Mouse (Mus musculus): ENCODE data around the gene Vwde. TPM values are rescaled to one million over a fixed set of nuclear protein-coding genes. Genes with fewer than 3 reads are reported as not detected.

Vwde gene
- polyA plus RNA-seq, 1 experiment = not detected

GRCm38 (mm10) chr6:13180061-13180460, 44.7 kb downstream of the Vwde start:
- no peaks in the 10 kb centered on the region for H3K4me1 ChIP-seq (replicated peaks; ENCODE audit: control insufficient read depth, insufficient read depth, low read length)
- WGBS = 92% methylated on average over 3 of the region's 3 CpGs
- no peak overlapping the region for H3K4me3 ChIP-seq (ENCODE audit: control insufficient read depth, insufficient read depth, low read length)
- H3K27me3 ChIP-seq (ENCODE audit: control insufficient read depth, insufficient read depth, low read length) = no peaks in the 10 kb centered on the region
- H3K27ac ChIP-seq (ENCODE audit: control insufficient read depth, insufficient read depth, low read length) = no peak overlapping the region
- no peak for TF ChIP-seq POLR2A (IDR thresholded peaks at IDR 0.05; ENCODE audit: control insufficient read depth, extremely low read depth, insufficient read depth, low read length, poor library complexity)
- no peak for TF ChIP-seq CTCF (IDR thresholded peaks at IDR 0.05; ENCODE audit: borderline replicate concordance, control insufficient read depth, extremely low read depth, insufficient read depth, low read length, poor library complexity)
- no peak for DNase-seq
- no peaks in the 10 kb centered on the region for H3K36me3 ChIP-seq (ENCODE audit: control insufficient read depth, insufficient read depth, low read length)

- no peaks in the 10 kb centered on the region for H3K27me3 ChIP-seq (ENCODE audit: control insufficient read depth, insufficient read depth, low read length)
- whole genome bisulfite sequencing = 84% methylated on average over 3 of the region's 3 CpGs
- DNase-seq = no peak
- H3K4me3 ChIP-seq (ENCODE audit: control insufficient read depth, insufficient read depth, low read length) = no peak overlapping the region
- no peak overlapping the region for H3K27ac ChIP-seq (ENCODE audit: control insufficient read depth, insufficient read depth, low read length)
- TF ChIP-seq POLR2A (IDR thresholded peaks at IDR 0.05; ENCODE audit: control insufficient read depth, extremely low read depth, insufficient read depth, low read length, poor library complexity) (no peak), CTCF (IDR thresholded peaks at IDR 0.05; ENCODE audit: borderline replicate concordance, control insufficient read depth, extremely low read depth, insufficient read depth, low read length, poor library complexity) (no peak)
- H3K4me1 ChIP-seq (replicated peaks; ENCODE audit: control insufficient read depth, insufficient read depth, low read length) = no peaks in the 10 kb centered on the region
- H3K36me3 ChIP-seq (ENCODE audit: control insufficient read depth, insufficient read depth, low read length) = no peaks in the 10 kb centered on the region
Observed at GRCm38 (mm10) chr6:13169459-13170150, 55.2 kb downstream of the Vwde start.

GRCm38 (mm10) chr6:13166240-13166937, 58.4 kb downstream of the Vwde start:
- H3K36me3 ChIP-seq (ENCODE audit: control insufficient read depth, insufficient read depth, low read length) = no peaks in the 10 kb centered on the region
- no peak for DNase-seq
- no peaks in the 10 kb centered on the region for H3K27me3 ChIP-seq (ENCODE audit: control insufficient read depth, insufficient read depth, low read length)
- H3K4me1 ChIP-seq (replicated peaks; ENCODE audit: control insufficient read depth, insufficient read depth, low read length) = no peaks in the 10 kb centered on the region
- 91% methylated on average over 9 of the region's 9 CpGs for WGBS
- TF ChIP-seq CTCF (IDR thresholded peaks at IDR 0.05; ENCODE audit: borderline replicate concordance, control insufficient read depth, extremely low read depth, insufficient read depth, low read length, poor library complexity) (no peak), POLR2A (IDR thresholded peaks at IDR 0.05; ENCODE audit: control insufficient read depth, extremely low read depth, insufficient read depth, low read length, poor library complexity) (no peak)
- no peak overlapping the region for H3K27ac ChIP-seq (ENCODE audit: control insufficient read depth, insufficient read depth, low read length)
- H3K4me3 ChIP-seq (ENCODE audit: control insufficient read depth, insufficient read depth, low read length) = no peak overlapping the region

GRCm38 (mm10) chr6:13159437-13159836, 65.3 kb downstream of the Vwde start:
- TF ChIP-seq CTCF (IDR thresholded peaks at IDR 0.05; ENCODE audit: borderline replicate concordance, control insufficient read depth, extremely low read depth, insufficient read depth, low read length, poor library complexity) (no peak), POLR2A (IDR thresholded peaks at IDR 0.05; ENCODE audit: control insufficient read depth, extremely low read depth, insufficient read depth, low read length, poor library complexity) (no peak)
- H3K36me3 ChIP-seq (ENCODE audit: control insufficient read depth, insufficient read depth, low read length) = no peaks in the 10 kb centered on the region
- H3K27me3 ChIP-seq (ENCODE audit: control insufficient read depth, insufficient read depth, low read length) = no peaks in the 10 kb centered on the region
- H3K27ac ChIP-seq (ENCODE audit: control insufficient read depth, insufficient read depth, low read length) = no peak overlapping the region
- H3K4me3 ChIP-seq (ENCODE audit: control insufficient read depth, insufficient read depth, low read length) = no peak overlapping the region
- DNase-seq = no peak
- WGBS = 96% methylated on average over 2 of the region's 2 CpGs
- H3K4me1 ChIP-seq (replicated peaks; ENCODE audit: control insufficient read depth, insufficient read depth, low read length) = no peaks in the 10 kb centered on the region

- H3K27ac ChIP-seq (ENCODE audit: control insufficient read depth, insufficient read depth, low read length) = no peak overlapping the region
- H3K4me3 ChIP-seq (ENCODE audit: control insufficient read depth, insufficient read depth, low read length) = no peak overlapping the region
- DNase-seq = no peak
- 97% methylated on average over 9 of the region's 9 CpGs for WGBS
- no peaks in the 10 kb centered on the region for H3K36me3 ChIP-seq (ENCODE audit: control insufficient read depth, insufficient read depth, low read length)
- no peaks in the 10 kb centered on the region for H3K27me3 ChIP-seq (ENCODE audit: control insufficient read depth, insufficient read depth, low read length)
- no peaks in the 10 kb centered on the region for H3K4me1 ChIP-seq (replicated peaks; ENCODE audit: control insufficient read depth, insufficient read depth, low read length)
- TF ChIP-seq CTCF (IDR thresholded peaks at IDR 0.05; ENCODE audit: borderline replicate concordance, control insufficient read depth, extremely low read depth, insufficient read depth, low read length, poor library complexity) = no peak
- TF ChIP-seq POLR2A (IDR thresholded peaks at IDR 0.05; ENCODE audit: control insufficient read depth, extremely low read depth, insufficient read depth, low read length, poor library complexity) = no peak
Observed at GRCm38 (mm10) chr6:13153888-13154697, 70.7 kb downstream of the Vwde start.

GRCm38 (mm10) chr6:13152062-13152640, 72.6 kb downstream of the Vwde start:
- Histone ChIP-seq H3K4me1 (replicated peaks; ENCODE audit: control insufficient read depth, insufficient read depth, low read length) (no peaks in the 10 kb centered on the region), H3K27ac (ENCODE audit: control insufficient read depth, insufficient read depth, low read length) (no peak overlapping the region), H3K27me3 (ENCODE audit: control insufficient read depth, insufficient read depth, low read length) (no peaks in the 10 kb centered on the region), H3K4me3 (ENCODE audit: control insufficient read depth, insufficient read depth, low read length) (no peak overlapping the region), H3K36me3 (ENCODE audit: control insufficient read depth, insufficient read depth, low read length) (no peaks in the 10 kb centered on the region)
- DNase-seq = peak; percentile 8
- 94% methylated on average over 1 of the region's 1 CpGs for WGBS
- no peak for TF ChIP-seq POLR2A (IDR thresholded peaks at IDR 0.05; ENCODE audit: control insufficient read depth, extremely low read depth, insufficient read depth, low read length, poor library complexity)
- no peak for TF ChIP-seq CTCF (IDR thresholded peaks at IDR 0.05; ENCODE audit: borderline replicate concordance, control insufficient read depth, extremely low read depth, insufficient read depth, low read length, poor library complexity)

Measured in thymus, adult 2 months (tissue).